Mouse (Mus musculus) liver, adult (tissue): Measurements from ENCODE around the gene Ltbp1.

Experiments
- GATA4 ChIP-seq: IDR thresholded peaks from 2 replicates; pipeline ENCODE4 v1.6.1; 2014; ENCODE audit warnings: mild to moderate bottlenecking, low read length; ENCODE audit not compliant: insufficient replicate concordance

The Ltbp1 gene

GRCm38 (mm10) chr17:75439062-75439461 lies 433.7 kb downstream of the Ltbp1 start:
- no peak for TF ChIP-seq GATA4

GRCm38 (mm10) chr17:75440619-75441018 lies 435.3 kb downstream of the Ltbp1 start:
- TF ChIP-seq GATA4 = peak; percentile 71

- TF ChIP-seq GATA4 = no peak
Measured at GRCm38 (mm10) chr17:75441260-75441830, 436.0 kb downstream of the Ltbp1 start.
